Mouse (Mus musculus): ENCODE data around the gene Arhgap45. TPM values are rescaled to one million over a fixed set of nuclear protein-coding genes. Genes with fewer than 3 reads are reported as not detected.
"Not testable (repeated sequence)": the region's sequence is repeated elsewhere in the genome, so short reads cannot be mapped to it uniquely, and the experiment has no call there.

Gene Arhgap45
- polyA plus RNA-seq, 1 experiment = 6.6 TPM

- peaks cover 2% of the 10 kb centered on the region; the same call in 1 of the 2 replicates for H3K4me1 ChIP-seq (ENCODE audit: control insufficient read depth, insufficient read depth, low read length)
- no peak overlapping the region for H3K4me3 ChIP-seq (ENCODE audit: insufficient read depth, low read length)
- no peak for TF ChIP-seq CTCF (IDR thresholded peaks at IDR 0.05; ENCODE audit: extremely low read depth, insufficient read depth, low read length)
- TF ChIP-seq POLR2A (IDR thresholded peaks at IDR 0.05; ENCODE audit: extremely low read depth, insufficient read depth, low read length) = no peak
- no peak overlapping the region for H3K27ac ChIP-seq (ENCODE audit: insufficient read depth, low read length)
These were observed 18.7 kb downstream of the Arhgap45 start for GRCm38 (mm10) chr10:80035148-80035547.

GRCm38 (mm10) chr10:80035686-80036085 lies 19.2 kb downstream of the Arhgap45 start:
- no peak overlapping the region for H3K27ac ChIP-seq (ENCODE audit: insufficient read depth, low read length)
- H3K4me3 ChIP-seq (ENCODE audit: insufficient read depth, low read length) = no peak overlapping the region
- peaks cover 2% of the 10 kb centered on the region; the same call in 1 of the 2 replicates for H3K4me1 ChIP-seq (ENCODE audit: control insufficient read depth, insufficient read depth, low read length)
- TF ChIP-seq POLR2A (IDR thresholded peaks at IDR 0.05; ENCODE audit: extremely low read depth, insufficient read depth, low read length) = no peak
- no peak for TF ChIP-seq CTCF (IDR thresholded peaks at IDR 0.05; ENCODE audit: extremely low read depth, insufficient read depth, low read length)

- no peak overlapping the region for H3K27ac ChIP-seq (ENCODE audit: insufficient read depth, low read length)
- no peak for TF ChIP-seq POLR2A (IDR thresholded peaks at IDR 0.05; ENCODE audit: extremely low read depth, insufficient read depth, low read length)
- no peak for TF ChIP-seq CTCF (IDR thresholded peaks at IDR 0.05; ENCODE audit: extremely low read depth, insufficient read depth, low read length)
- peaks cover 2% of the 10 kb centered on the region; the same call in 1 of the 2 replicates for H3K4me1 ChIP-seq (ENCODE audit: control insufficient read depth, insufficient read depth, low read length)
- no peak overlapping the region for H3K4me3 ChIP-seq (ENCODE audit: insufficient read depth, low read length)
These were observed 20.4 kb downstream of the Arhgap45 start for GRCm38 (mm10) chr10:80036832-80037231.

DNA sequence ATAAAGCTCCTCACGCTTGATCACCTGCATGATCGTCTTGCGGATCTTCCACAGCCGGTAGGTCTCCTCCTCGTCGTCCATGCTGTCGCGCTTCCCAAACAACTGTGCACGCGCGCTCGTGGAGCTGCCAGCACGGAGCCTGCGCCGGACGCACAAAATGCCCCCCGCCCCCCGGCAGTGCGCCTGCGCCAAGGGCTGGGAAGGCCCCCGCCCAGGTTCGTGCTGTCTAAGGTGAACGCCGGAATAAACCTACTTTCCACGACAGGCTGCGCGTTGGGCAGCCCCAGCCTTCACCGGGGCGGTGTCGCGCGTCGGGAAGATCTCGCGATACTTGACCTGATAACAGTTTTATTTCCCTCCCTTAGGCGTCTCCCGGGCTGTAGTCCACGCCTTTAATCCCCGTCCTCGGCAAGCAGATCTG lies 23.1 kb downstream of the Arhgap45 start, which contains the start of gene Polr2e:
Gene Polr2e, minus strand, starts transcription at position 237 of the 421 bp plus-strand sequence.
- Histone ChIP-seq H3K4me3 (ENCODE audit: insufficient read depth, low read length) (peak within 1 kb of the TSS; percentile 63), H3K4me1 (ENCODE audit: control insufficient read depth, insufficient read depth, low read length) (peaks cover 2% of the 10 kb centered on the region; the same call in 1 of the 2 replicates), H3K27ac (ENCODE audit: insufficient read depth, low read length) (no peak within 1 kb of the TSS)
- TF ChIP-seq POLR2A (IDR thresholded peaks at IDR 0.05; ENCODE audit: extremely low read depth, insufficient read depth, low read length) (peak; percentile 80), CTCF (IDR thresholded peaks at IDR 0.05; ENCODE audit: extremely low read depth, insufficient read depth, low read length) (no peak)

DNA sequence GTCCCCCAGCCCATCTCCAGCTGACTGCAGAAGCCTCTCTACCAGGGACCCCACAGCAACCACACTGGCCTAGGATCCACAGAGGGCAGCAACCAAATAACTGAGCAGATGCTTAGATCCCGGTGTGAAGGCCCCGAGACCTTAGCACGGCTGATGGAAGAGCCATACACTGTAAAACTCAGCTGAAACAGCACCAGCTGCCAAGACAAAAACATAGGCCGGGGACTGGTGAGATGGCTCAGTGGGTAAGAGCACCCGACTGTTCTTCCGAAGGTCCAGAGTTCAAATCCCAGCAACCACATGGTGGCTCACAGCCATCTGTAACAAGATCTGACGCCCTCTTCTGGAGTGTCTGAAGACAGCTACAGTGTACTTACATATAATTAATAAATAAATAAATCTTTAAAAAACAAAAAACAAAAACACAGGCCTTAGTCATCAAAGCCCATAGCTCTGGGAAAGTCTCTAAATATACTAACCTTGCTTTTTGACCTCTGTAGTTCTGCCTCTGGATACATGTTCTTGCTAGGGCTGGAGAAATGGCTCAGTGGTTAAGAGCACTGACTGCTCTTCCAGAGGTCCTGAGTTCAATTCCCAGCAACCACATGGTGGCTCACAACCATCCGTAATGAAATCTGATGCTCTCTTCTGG lies 25.1 kb downstream of the Arhgap45 start:
- H3K4me3 ChIP-seq (ENCODE audit: insufficient read depth, low read length); H3K4me1 ChIP-seq (ENCODE audit: control insufficient read depth, insufficient read depth, low read length); H3K27ac ChIP-seq (ENCODE audit: insufficient read depth, low read length): not testable (repeated sequence)

DNA sequence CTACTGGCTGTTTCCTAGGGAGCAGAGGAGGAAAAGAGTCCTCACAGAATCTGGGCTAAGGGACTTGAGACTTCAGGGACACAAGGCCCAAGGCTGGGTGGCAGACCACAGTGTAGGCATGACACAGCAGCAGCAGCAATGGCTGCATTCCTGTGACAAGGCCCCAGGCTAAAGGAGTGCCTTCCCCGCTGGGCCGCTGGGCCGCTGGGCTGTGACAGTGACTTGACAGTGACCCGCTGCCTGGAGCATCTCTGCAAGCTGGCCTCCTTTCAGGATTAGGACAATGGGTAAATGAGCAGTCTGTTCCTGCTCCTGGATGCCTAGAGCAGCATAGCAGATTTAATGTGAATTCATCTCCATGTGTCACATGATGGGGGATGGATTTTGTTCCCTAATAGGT lies 27.6 kb downstream of the Arhgap45 start:
- TF ChIP-seq CTCF (IDR thresholded peaks at IDR 0.05; ENCODE audit: extremely low read depth, insufficient read depth, low read length) (no peak), POLR2A (IDR thresholded peaks at IDR 0.05; ENCODE audit: extremely low read depth, insufficient read depth, low read length) (no peak)
- no peak overlapping the region for H3K4me3 ChIP-seq (ENCODE audit: insufficient read depth, low read length)
- peak overlapping the region; percentile 83 for H3K27ac ChIP-seq (ENCODE audit: insufficient read depth, low read length)
- no peaks in the 10 kb centered on the region for H3K4me1 ChIP-seq (ENCODE audit: control insufficient read depth, insufficient read depth, low read length)

DNA sequence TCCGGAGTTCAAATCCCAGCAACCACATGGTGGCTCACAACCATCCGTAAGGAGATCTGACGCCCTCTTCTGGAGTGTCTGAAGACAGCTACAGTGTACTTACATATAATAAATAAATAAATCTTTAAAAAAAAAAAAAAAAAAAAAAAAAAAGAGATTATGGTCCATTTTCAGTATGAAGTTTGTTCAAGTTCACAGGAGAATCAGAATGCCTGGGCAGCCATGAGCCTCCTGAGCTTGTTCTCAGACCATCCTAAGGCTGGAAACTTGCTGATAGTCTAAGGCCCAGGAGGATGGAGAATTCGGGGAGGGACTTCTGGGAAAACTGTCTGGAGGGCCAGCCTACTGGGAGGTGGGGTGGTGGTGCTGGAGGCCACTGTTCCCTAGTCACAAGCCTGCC lies 28.9 kb downstream of the Arhgap45 start:
- not testable (repeated sequence) for H3K4me3 ChIP-seq (ENCODE audit: insufficient read depth, low read length); H3K4me1 ChIP-seq (ENCODE audit: control insufficient read depth, insufficient read depth, low read length); H3K27ac ChIP-seq (ENCODE audit: insufficient read depth, low read length)

GRCm38 (mm10) chr10:80045766-80046165 lies 29.3 kb downstream of the Arhgap45 start:
- Histone ChIP-seq H3K4me3 (ENCODE audit: insufficient read depth, low read length) (no peak overlapping the region), H3K27ac (ENCODE audit: insufficient read depth, low read length) (no peak overlapping the region; the same call in 1 of the 2 replicates), H3K4me1 (ENCODE audit: control insufficient read depth, insufficient read depth, low read length) (no peaks in the 10 kb centered on the region)
- no peak for TF ChIP-seq POLR2A (IDR thresholded peaks at IDR 0.05; ENCODE audit: extremely low read depth, insufficient read depth, low read length)
- TF ChIP-seq CTCF (IDR thresholded peaks at IDR 0.05; ENCODE audit: extremely low read depth, insufficient read depth, low read length) = no peak

- H3K27ac ChIP-seq (ENCODE audit: insufficient read depth, low read length) = no peak within 1 kb of the TSS
- TF ChIP-seq CTCF (IDR thresholded peaks at IDR 0.05; ENCODE audit: extremely low read depth, insufficient read depth, low read length) (no peak), POLR2A (IDR thresholded peaks at IDR 0.05; ENCODE audit: extremely low read depth, insufficient read depth, low read length) (no peak)
- H3K4me3 ChIP-seq (ENCODE audit: insufficient read depth, low read length) = no peak within 1 kb of the TSS
- H3K4me1 ChIP-seq (ENCODE audit: control insufficient read depth, insufficient read depth, low read length) = no peaks in the 10 kb centered on the region
These were observed 30.6 kb downstream of the Arhgap45 start, which contains the start of gene Gpx4 for GRCm38 (mm10) chr10:80047041-80047565. Gene Gpx4, plus strand, starts transcription at chr10:80047166.

DNA sequence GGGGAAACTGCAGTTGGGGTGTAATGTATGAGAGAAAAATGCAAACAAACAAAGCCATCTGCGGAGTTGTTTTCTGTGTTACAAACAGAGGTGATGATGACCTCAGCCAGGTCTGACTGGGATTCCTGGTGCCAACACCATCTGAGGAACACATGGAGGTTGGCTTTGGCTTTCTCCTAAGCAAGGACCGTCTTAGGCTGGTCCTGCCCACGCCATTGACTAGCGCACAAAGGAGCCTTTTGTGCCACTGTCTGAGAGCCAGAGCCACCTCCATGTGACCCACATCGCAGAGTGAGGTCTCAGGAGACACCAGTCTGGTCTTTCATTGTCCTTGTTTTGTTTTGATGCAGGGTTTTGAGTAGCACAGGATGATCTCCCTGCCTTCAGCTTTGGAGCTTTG lies 31.9 kb downstream of the Arhgap45 start:
- Histone ChIP-seq H3K27ac (ENCODE audit: insufficient read depth, low read length) (no peak overlapping the region), H3K4me3 (ENCODE audit: insufficient read depth, low read length) (no peak overlapping the region), H3K4me1 (ENCODE audit: control insufficient read depth, insufficient read depth, low read length) (no peaks in the 10 kb centered on the region)
- TF ChIP-seq POLR2A (IDR thresholded peaks at IDR 0.05; ENCODE audit: extremely low read depth, insufficient read depth, low read length) (no peak), CTCF (IDR thresholded peaks at IDR 0.05; ENCODE audit: extremely low read depth, insufficient read depth, low read length) (no peak)
